Mouse (Mus musculus) spleen, adult 2 months (tissue): ENCODE measurements around the gene Rbms3.

Source experiments
- CTCF ChIP-seq: fragments of 200-500 bp; IDR thresholded peaks from 2 replicates; pipeline ENCODE4 v1.5.1; 2011; ENCODE audit warnings: mild to moderate bottlenecking, inconsistent platforms; ENCODE audit not compliant: insufficient read depth, insufficient read length, insufficient replicate concordance; ENCODE audit errors: extremely low read depth
- POLR2A ChIP-seq: fragments of 200-500 bp; IDR thresholded peaks from 2 replicates; pipeline ENCODE4 v1.6.1; 2011; ENCODE audit warnings: low read depth, low read length, inconsistent platforms

GRCm38 (mm10) chr9:117187116-117188034 is 442.3 kb downstream of the Rbms3 start:
- TF ChIP-seq POLR2A: no peak
- TF ChIP-seq CTCF: no peak
